Comparison of ENCODE assay signal across 49 mouse cellular contexts in the genomic region with DNA sequence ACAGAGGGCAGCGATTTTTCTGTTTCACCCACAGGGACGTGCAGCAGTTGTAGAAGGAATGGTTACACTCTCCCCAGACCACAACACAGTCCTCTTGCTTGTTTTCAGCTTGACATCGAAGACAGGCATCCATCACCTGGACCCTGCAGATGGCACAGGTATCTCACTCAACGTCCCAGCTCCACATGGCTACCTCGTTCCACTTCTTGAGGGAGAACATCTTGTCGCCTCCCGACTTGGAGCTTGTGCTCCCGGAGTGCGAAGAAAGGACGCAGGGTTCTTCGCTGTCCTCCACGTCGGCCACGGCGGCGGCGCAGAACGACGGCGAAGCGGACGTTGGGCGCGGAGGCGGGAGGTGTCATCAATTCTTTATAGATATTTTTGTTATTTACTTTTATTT. TPM values are rescaled to one million over a fixed set of nuclear protein-coding genes. Genes with fewer than 3 reads are reported as not detected.
"Had no signal": no experiment of that assay in that cellular context is flagged by ENCODE, and none has a peak within 500 bp of the region (broad histone marks: within the 10 kb centered on the region; RNA-seq: fewer than 3 reads in every experiment).

No protein-coding gene starts in this region.

- H3K9me3 ChIP-seq: heart, embryonic 12.5 days; heart, embryonic 13.5 days; heart, embryonic 15.5 days; hindbrain, embryonic 10.5 days; hindbrain, embryonic 12.5 days; hindbrain, embryonic 13.5 days; hindbrain, embryonic 15.5 days; intestine, embryonic 15.5 days; kidney, embryonic 15.5 days had no signal

- H3K4me1 ChIP-seq: heart, embryonic 12.5 days; heart, embryonic 13.5 days; heart, embryonic 15.5 days; hindbrain, embryonic 10.5 days; hindbrain, embryonic 12.5 days; hindbrain, embryonic 13.5 days; hindbrain, embryonic 15.5 days; intestine, embryonic 15.5 days; kidney, embryonic 15.5 days had no signal

- H3K4me3 ChIP-seq: heart, embryonic 12.5 days; heart, embryonic 13.5 days; heart, embryonic 15.5 days; hindbrain, embryonic 10.5 days; hindbrain, embryonic 12.5 days; hindbrain, embryonic 13.5 days; hindbrain, embryonic 15.5 days; intestine, embryonic 15.5 days; kidney, embryonic 15.5 days; layer of hippocampus, adult 2 months; left cerebral cortex, adult 2 months had no signal

- DNase-seq: heart, postnatal 10 days; heart, postnatal 14 days; heart, postnatal 36 days; heart, postnatal 4 days; kidney, adult 11 months; kidney, adult 18-20 months; kidney, adult 2 months; kidney, adult 8-10 months; kidney, adult 9 months; kidney, postnatal 10 days; kidney, postnatal 14 days; kidney, postnatal 25 days; kidney, postnatal 36 days; kidney, postnatal 4 days; layer of hippocampus, adult 9-11 months; layer of hippocampus, postnatal 36 days had no signal

- H3K27me3 ChIP-seq: heart, embryonic 12.5 days; heart, embryonic 13.5 days; heart, embryonic 15.5 days; hindbrain, embryonic 12.5 days; hindbrain, embryonic 13.5 days; hindbrain, embryonic 15.5 days; intestine, embryonic 15.5 days; kidney, embryonic 15.5 days had no signal

- H3K36me3 ChIP-seq: heart, embryonic 12.5 days; heart, embryonic 13.5 days; heart, embryonic 15.5 days; hindbrain, embryonic 10.5 days; hindbrain, embryonic 12.5 days; hindbrain, embryonic 13.5 days; hindbrain, embryonic 15.5 days; intestine, embryonic 15.5 days; kidney, embryonic 15.5 days had no signal

- H3K27ac ChIP-seq: heart, embryonic 13.5 days; heart, embryonic 15.5 days; hindbrain, embryonic 10.5 days; hindbrain, embryonic 12.5 days; hindbrain, embryonic 13.5 days; hindbrain, embryonic 14.5 days; hindbrain, embryonic 15.5 days; hindbrain, postnatal 0 days; intestine, embryonic 15.5 days; kidney, embryonic 15.5 days; kidney, postnatal 0 days; layer of hippocampus, adult 2 months; left cerebral cortex, adult 2 months had no signal

RNA-seq across cellular contexts. Expression of gene Cga, which starts 47.5 kb away (rescaled TPM):
- total RNA-seq: heart, postnatal 10 days; heart, postnatal 14 days; heart, postnatal 36 days; heart, postnatal 4 days; hematopoietic stem cell, adult 5-6 weeks; hindbrain, postnatal 0 days; layer of hippocampus, adult 18-20 months; layer of hippocampus, adult 2 months; layer of hippocampus, adult 8-10 months; layer of hippocampus, postnatal 10 days; layer of hippocampus, postnatal 14 days; layer of hippocampus, postnatal 25 days; layer of hippocampus, postnatal 36 days; left cerebral cortex, adult 18-20 months; left cerebral cortex, adult 2 months had no signal
- polyA plus RNA-seq: heart, embryonic 11.5 days; heart, embryonic 12.5 days; heart, embryonic 13.5 days; heart, embryonic 14.5 days; heart, embryonic 15.5 days; heart, embryonic 16.5 days; heart, postnatal 0 days; hindbrain, embryonic 11.5 days; hindbrain, embryonic 13.5 days; hindbrain, embryonic 14.5 days; hindbrain, embryonic 15.5 days; hindbrain, postnatal 0 days; inflammation-experienced regulatory T-cells, adult 6 months; intestine, embryonic 14.5 days; intestine, embryonic 15.5 days; intestine, embryonic 16.5 days; intestine, postnatal 0 days; kidney, adult 2 months; kidney, embryonic 14.5 days; kidney, embryonic 15.5 days; kidney, embryonic 16.5 days; kidney, postnatal 0 days; large intestine, adult 2 months had no signal
